Mouse (Mus musculus): ENCODE measurements around the gene Ryr2. TPM values are rescaled to one million over a fixed set of nuclear protein-coding genes. Genes with fewer than 3 reads are reported as not detected.

Gene Ryr2
- polyA plus RNA-seq, 1 experiment from 2014 or later: not detected

GRCm38 (mm10) chr13:12072571-12072970 lies 34.2 kb downstream of the Ryr2 start:
- H3K79me2 ChIP-seq (ENCODE audit: inconsistent target): no peaks in the 10 kb centered on the region
- 76% methylated on average over 7 of the region's 7 CpGs for WGBS (ENCODE audit: missing documents)

GRCm38 (mm10) chr13:12072112-12072511 lies 34.6 kb downstream of the Ryr2 start:
- H3K27ac ChIP-seq: no peak overlapping the region
- WGBS (ENCODE audit: missing documents): 53% methylated on average over 3 of the region's 3 CpGs
- no peaks in the 10 kb centered on the region for H3K36me3 ChIP-seq (ENCODE audit: inconsistent target)

More at GRCm38 (mm10) chr13:12072571-12072970, 34.2 kb downstream of the Ryr2 start:
- Histone ChIP-seq H3K27ac (no peak overlapping the region), H3K4me3 (ENCODE audit: inconsistent target) (no peak overlapping the region), H3K36me3 (ENCODE audit: inconsistent target) (no peaks in the 10 kb centered on the region)

GRCm38 (mm10) chr13:12070157-12071129 lies 36.3 kb downstream of the Ryr2 start:
- H3K4me3 ChIP-seq (ENCODE audit: inconsistent target): no peak overlapping the region
- no peaks in the 10 kb centered on the region for H3K79me2 ChIP-seq (ENCODE audit: inconsistent target)
- H3K36me3 ChIP-seq (ENCODE audit: inconsistent target): no peaks in the 10 kb centered on the region
- no peak overlapping the region for H3K27ac ChIP-seq
- WGBS (ENCODE audit: missing documents): 86% methylated on average over 14 of the region's 14 CpGs

More at GRCm38 (mm10) chr13:12072112-12072511, 34.6 kb downstream of the Ryr2 start:
- Histone ChIP-seq H3K4me3 (ENCODE audit: inconsistent target) (no peak overlapping the region), H3K79me2 (ENCODE audit: inconsistent target) (no peaks in the 10 kb centered on the region)

GRCm38 (mm10) chr13:12064576-12064975 lies 42.2 kb downstream of the Ryr2 start:
- no peaks in the 10 kb centered on the region for H3K36me3 ChIP-seq (ENCODE audit: inconsistent target)
- WGBS (ENCODE audit: missing documents): 78% methylated on average over 4 of the region's 4 CpGs
- H3K79me2 ChIP-seq (ENCODE audit: inconsistent target): no peaks in the 10 kb centered on the region
- H3K4me3 ChIP-seq (ENCODE audit: inconsistent target): no peak overlapping the region
- H3K27ac ChIP-seq: no peak overlapping the region

- no peak overlapping the region for H3K4me3 ChIP-seq (ENCODE audit: inconsistent target)
- H3K79me2 ChIP-seq (ENCODE audit: inconsistent target): no peaks in the 10 kb centered on the region
- WGBS (ENCODE audit: missing documents): 91% methylated on average over 4 of the region's 4 CpGs
- no peak overlapping the region for H3K27ac ChIP-seq
- H3K36me3 ChIP-seq (ENCODE audit: inconsistent target): no peaks in the 10 kb centered on the region
Measured at GRCm38 (mm10) chr13:12063561-12063960, 43.2 kb downstream of the Ryr2 start.

- H3K27ac ChIP-seq: no peak overlapping the region
- H3K36me3 ChIP-seq (ENCODE audit: inconsistent target): no peaks in the 10 kb centered on the region
- 95% methylated on average over 8 of the region's 8 CpGs for WGBS (ENCODE audit: missing documents)
- no peak overlapping the region for H3K4me3 ChIP-seq (ENCODE audit: inconsistent target)
- no peaks in the 10 kb centered on the region for H3K79me2 ChIP-seq (ENCODE audit: inconsistent target)
Measured at GRCm38 (mm10) chr13:12057357-12057771, 49.4 kb downstream of the Ryr2 start.

- Histone ChIP-seq H3K27ac (no peak overlapping the region), H3K36me3 (ENCODE audit: inconsistent target) (no peaks in the 10 kb centered on the region), H3K4me3 (ENCODE audit: inconsistent target) (no peak overlapping the region), H3K79me2 (ENCODE audit: inconsistent target) (no peaks in the 10 kb centered on the region)
- WGBS (ENCODE audit: missing documents): 91% methylated on average over 1 of the region's 1 CpGs
Measured at GRCm38 (mm10) chr13:12055913-12056312, 50.8 kb downstream of the Ryr2 start.

- Histone ChIP-seq H3K36me3 (ENCODE audit: inconsistent target) (no peaks in the 10 kb centered on the region), H3K27ac (no peak overlapping the region), H3K4me3 (ENCODE audit: inconsistent target) (no peak overlapping the region), H3K79me2 (ENCODE audit: inconsistent target) (no peaks in the 10 kb centered on the region)
- WGBS (ENCODE audit: missing documents): 100% methylated on average over 3 of the region's 3 CpGs
Measured at GRCm38 (mm10) chr13:12053910-12054309, 52.8 kb downstream of the Ryr2 start.

- Histone ChIP-seq H3K4me3 (ENCODE audit: inconsistent target) (no peak overlapping the region), H3K79me2 (ENCODE audit: inconsistent target) (no peaks in the 10 kb centered on the region), H3K27ac (no peak overlapping the region), H3K36me3 (ENCODE audit: inconsistent target) (no peaks in the 10 kb centered on the region)
- 93% methylated on average over 1 of the region's 1 CpGs for WGBS (ENCODE audit: missing documents)
Measured at GRCm38 (mm10) chr13:12050809-12051208, 55.9 kb downstream of the Ryr2 start.

GRCm38 (mm10) chr13:12047059-12047458 lies 59.7 kb downstream of the Ryr2 start:
- Histone ChIP-seq H3K79me2 (ENCODE audit: inconsistent target) (no peaks in the 10 kb centered on the region), H3K4me3 (ENCODE audit: inconsistent target) (no peak overlapping the region), H3K36me3 (ENCODE audit: inconsistent target) (no peaks in the 10 kb centered on the region), H3K27ac (no peak overlapping the region)
- 58% methylated on average over 4 of the region's 4 CpGs for WGBS (ENCODE audit: missing documents)

- WGBS (ENCODE audit: missing documents): 90% methylated on average over 2 of the region's 2 CpGs
- Histone ChIP-seq H3K27ac (no peak overlapping the region), H3K4me3 (ENCODE audit: inconsistent target) (no peak overlapping the region), H3K79me2 (ENCODE audit: inconsistent target) (no peaks in the 10 kb centered on the region), H3K36me3 (ENCODE audit: inconsistent target) (no peaks in the 10 kb centered on the region)
Measured at GRCm38 (mm10) chr13:12044751-12045150, 62.0 kb downstream of the Ryr2 start.

GRCm38 (mm10) chr13:12042891-12043491 lies 63.8 kb downstream of the Ryr2 start:
- H3K79me2 ChIP-seq (ENCODE audit: inconsistent target): no peaks in the 10 kb centered on the region
- H3K27ac ChIP-seq: no peak overlapping the region
- no peaks in the 10 kb centered on the region for H3K36me3 ChIP-seq (ENCODE audit: inconsistent target)
- WGBS (ENCODE audit: missing documents): 85% methylated on average over 8 of the region's 8 CpGs
- H3K4me3 ChIP-seq (ENCODE audit: inconsistent target): no peak overlapping the region

- H3K4me3 ChIP-seq (ENCODE audit: inconsistent target): no peak overlapping the region
- H3K27ac ChIP-seq: no peak overlapping the region
- H3K79me2 ChIP-seq (ENCODE audit: inconsistent target): no peaks in the 10 kb centered on the region
- WGBS (ENCODE audit: missing documents): 93% methylated on average over 3 of the region's 3 CpGs
- H3K36me3 ChIP-seq (ENCODE audit: inconsistent target): no peaks in the 10 kb centered on the region
Measured at GRCm38 (mm10) chr13:12039967-12040366, 66.8 kb downstream of the Ryr2 start.

GRCm38 (mm10) chr13:12038676-12039075 lies 68.1 kb downstream of the Ryr2 start:
- Histone ChIP-seq H3K79me2 (ENCODE audit: inconsistent target) (no peaks in the 10 kb centered on the region), H3K36me3 (ENCODE audit: inconsistent target) (no peaks in the 10 kb centered on the region), H3K4me3 (ENCODE audit: inconsistent target) (no peak overlapping the region), H3K27ac (no peak overlapping the region)
- 58% methylated on average over 4 of the region's 4 CpGs for WGBS (ENCODE audit: missing documents)

GRCm38 (mm10) chr13:12037241-12037640 lies 69.5 kb downstream of the Ryr2 start:
- WGBS (ENCODE audit: missing documents): 92% methylated on average over 4 of the region's 4 CpGs
- Histone ChIP-seq H3K79me2 (ENCODE audit: inconsistent target) (no peaks in the 10 kb centered on the region), H3K36me3 (ENCODE audit: inconsistent target) (no peaks in the 10 kb centered on the region), H3K27ac (no peak overlapping the region), H3K4me3 (ENCODE audit: inconsistent target) (no peak overlapping the region)

Data from macrophage (primary cell).